Mouse (Mus musculus) liver, embryonic 12.5 days (tissue): ENCODE results near the gene Nodal. TPM values are rescaled to one million over a fixed set of nuclear protein-coding genes. Genes with fewer than 3 reads are reported as not detected.
"Not testable (repeated sequence)": the region's sequence is repeated elsewhere in the genome, so short reads cannot be mapped to it uniquely, and the experiment has no call there.

Experiments used
- ATAC-seq: fragments of 200-750 bp; cut with Nextera tagmentation; 2 replicates; pipeline ENCODE4 v1.8.0; 2017; ENCODE audit warnings: moderate number of reproducible peaks, mild to moderate bottlenecking, moderate library complexity
- H3K27ac ChIP-seq: fragments of 300-500 bp; sonication (generic); 2 replicates; pipeline ENCODE4 v1.5.1; 2016; ENCODE audit warnings: mild to moderate bottlenecking
- H3K27me3 ChIP-seq: fragments of 300-500 bp; sonication (generic); replicated peaks from 2 replicates; pipeline ENCODE4 v1.6.1; 2016; ENCODE audit warnings: mild to moderate bottlenecking, moderate library complexity
- H3K36me3 ChIP-seq: fragments of 300-500 bp; sonication (generic); 2 replicates; pipeline ENCODE4 v1.6.1; 2016; ENCODE audit warnings: mild to moderate bottlenecking, moderate library complexity
- H3K4me1 ChIP-seq: fragments of 300-500 bp; sonication (generic); 2 replicates; pipeline ENCODE4 v1.6.1; 2016
- H3K4me2 ChIP-seq: fragments of 300-500 bp; sonication (generic); 2 replicates; pipeline ENCODE4 v1.6.1; 2016; ENCODE audit warnings: mild to moderate bottlenecking, moderate library complexity
- H3K4me3 ChIP-seq: fragments of 300-500 bp; sonication (generic); 2 replicates; pipeline ENCODE4 v1.5.1; 2016; ENCODE audit warnings: mild to moderate bottlenecking, moderate library complexity
- H3K9ac ChIP-seq: fragments of 300-500 bp; sonication (generic); 2 replicates; pipeline ENCODE4 v1.6.1; 2016; ENCODE audit warnings: mild to moderate bottlenecking, moderate library complexity
- H3K9me3 ChIP-seq: fragments of 300-500 bp; sonication (generic); replicated peaks from 2 replicates; pipeline ENCODE4 v1.6.1; 2016; ENCODE audit warnings: mild to moderate bottlenecking, moderate library complexity
- WGBS: fragments of 180-500 bp; shearing (Covaris S2); methylation state at CpG from one replicate; pipeline ENCODE4 v1.1.7; 2016; ENCODE audit not compliant: insufficient replicate concordance; 5-methylcytosine and 5-hydroxymethylcytosine counted together
- polyA plus RNA-seq: library from polyadenylated mRNA; unstranded; fragments of >200 nt; fragmentation: Nextera tagmentation; extraction: Ambion mirVana; gene quantifications from 2 replicates; pipeline ENCODE4 v1.2.1, GENCODE M21; 2016

Nodal gene
- polyA plus RNA-seq, 1 experiment from 2014 or later, result 0.31 TPM

- H3K4me1 ChIP-seq, result peaks cover 67% of the 10 kb centered on the region
- H3K9me3 ChIP-seq, result no peaks in the 10 kb centered on the region
- H3K27ac ChIP-seq, result 0 out of 2 replicates have a peak overlapping the region, but pooled peaks have one; percentile 20
- H3K4me2 ChIP-seq, result no peak overlapping the region
- H3K4me3 ChIP-seq, result no peak overlapping the region
- no peak for ATAC-seq
- H3K27me3 ChIP-seq, result no peaks in the 10 kb centered on the region
- peaks cover 85% of the 10 kb centered on the region for H3K36me3 ChIP-seq
- WGBS, result 61% methylated on average over 6 of the region's 6 CpGs
- H3K9ac ChIP-seq, result no peak overlapping the region
These were observed 25.7 kb downstream of the Nodal start for GRCm38 (mm10) chr10:61443456-61443855.

GRCm38 (mm10) chr10:61443876-61444275 lies 26.1 kb downstream of the Nodal start:
- no peak overlapping the region for H3K9ac ChIP-seq
- 0 out of 2 replicates have a peak overlapping the region, but pooled peaks have one; percentile 20 for H3K27ac ChIP-seq
- WGBS, result 69% methylated on average over 1 of the region's 1 CpGs
- no peak overlapping the region for H3K4me3 ChIP-seq
- no peak for ATAC-seq
- no peaks in the 10 kb centered on the region for H3K27me3 ChIP-seq
- H3K4me1 ChIP-seq, result peaks cover 71% of the 10 kb centered on the region
- peaks cover 85% of the 10 kb centered on the region for H3K36me3 ChIP-seq
- no peak overlapping the region for H3K4me2 ChIP-seq
- no peaks in the 10 kb centered on the region for H3K9me3 ChIP-seq

- 82% methylated on average over 3 of the region's 3 CpGs for WGBS
- ATAC-seq, result no peak
- peaks cover 83% of the 10 kb centered on the region for H3K4me1 ChIP-seq
- H3K9ac ChIP-seq, result 0 out of 2 replicates have a peak overlapping the region, but pooled peaks have one; percentile 22
- H3K4me3 ChIP-seq, result no peak overlapping the region
- H3K36me3 ChIP-seq, result peaks cover 88% of the 10 kb centered on the region
- no peaks in the 10 kb centered on the region for H3K27me3 ChIP-seq
- H3K27ac ChIP-seq, result peak overlapping the region; percentile 18; the same call in 1 of the 2 replicates
- H3K9me3 ChIP-seq, result no peaks in the 10 kb centered on the region
- H3K4me2 ChIP-seq, result no peak overlapping the region
These were observed 27.2 kb downstream of the Nodal start for GRCm38 (mm10) chr10:61445016-61445415.

- H3K36me3 ChIP-seq, result peaks cover 71% of the 10 kb centered on the region
- 0 out of 2 replicates have a peak overlapping the region, but pooled peaks have one; percentile 5 for H3K4me2 ChIP-seq
- ATAC-seq, result no peak
- H3K9me3 ChIP-seq, result no peaks in the 10 kb centered on the region
- no peaks in the 10 kb centered on the region for H3K27me3 ChIP-seq
- no peak overlapping the region for H3K9ac ChIP-seq
- H3K27ac ChIP-seq, result no peak overlapping the region
- 76% methylated on average over 10 of the region's 10 CpGs for WGBS
- peaks cover 89% of the 10 kb centered on the region for H3K4me1 ChIP-seq
- no peak overlapping the region for H3K4me3 ChIP-seq
These were observed 30.0 kb downstream of the Nodal start for GRCm38 (mm10) chr10:61447581-61448353.

GRCm38 (mm10) chr10:61448834-61449233 lies 31.1 kb downstream of the Nodal start:
- peaks cover 84% of the 10 kb centered on the region for H3K4me1 ChIP-seq
- 0 out of 2 replicates have a peak overlapping the region, but pooled peaks have one; percentile 40 for H3K27ac ChIP-seq
- peaks cover 61% of the 10 kb centered on the region for H3K36me3 ChIP-seq
- peak overlapping the region; percentile 46 for H3K9ac ChIP-seq
- H3K4me2 ChIP-seq, result peak overlapping the region; percentile 75
- H3K27me3 ChIP-seq, result no peaks in the 10 kb centered on the region
- no peaks in the 10 kb centered on the region for H3K9me3 ChIP-seq
- no peak for ATAC-seq
- 36% methylated on average over 3 of the region's 3 CpGs for WGBS
- H3K4me3 ChIP-seq, result no peak overlapping the region

GRCm38 (mm10) chr10:61451463-61451930 lies 33.7 kb downstream of the Nodal start:
- Histone ChIP-seq H3K4me3 (peak overlapping the region; percentile 78), H3K9me3 (no peaks in the 10 kb centered on the region), H3K4me1 (peaks cover 57% of the 10 kb centered on the region), H3K27me3 (no peaks in the 10 kb centered on the region), H3K27ac (peak overlapping the region; percentile 92), H3K36me3 (peaks cover 43% of the 10 kb centered on the region), H3K4me2 (peak overlapping the region; percentile 75), H3K9ac (peak overlapping the region; percentile 87)
- ATAC-seq, result peak; percentile 33
- WGBS, result 1% methylated on average over 8 of the region's 8 CpGs

GRCm38 (mm10) chr10:61451931-61452617 lies 34.3 kb downstream of the Nodal start:
- peak; percentile 48 for ATAC-seq
- H3K27me3 ChIP-seq, result no peaks in the 10 kb centered on the region
- peak overlapping the region; percentile 87 for H3K9ac ChIP-seq
- WGBS, result under 1% methylated on average over 60 of the region's 62 CpGs
- H3K9me3 ChIP-seq, result no peaks in the 10 kb centered on the region
- peak overlapping the region; percentile 75 for H3K4me2 ChIP-seq
- H3K4me3 ChIP-seq, result peak overlapping the region; percentile 78
- peaks cover 37% of the 10 kb centered on the region for H3K36me3 ChIP-seq
- H3K4me1 ChIP-seq, result peaks cover 52% of the 10 kb centered on the region
- H3K27ac ChIP-seq, result peak overlapping the region; percentile 92

- Histone ChIP-seq H3K9ac (peak within 1 kb of the TSS; percentile 87), H3K27ac (peak within 1 kb of the TSS; percentile 92), H3K4me2 (peak within 1 kb of the TSS; percentile 75), H3K36me3 (peaks cover 31% of the 10 kb centered on the region), H3K4me1 (peaks cover 46% of the 10 kb centered on the region), H3K9me3 (no peaks in the 10 kb centered on the region), H3K4me3 (peak within 1 kb of the TSS; percentile 78), H3K27me3 (no peaks in the 10 kb centered on the region)
- peak; percentile 96 for ATAC-seq
- under 1% methylated on average over 36 of the region's 36 CpGs for WGBS
These were observed 34.9 kb downstream of the Nodal start, which contains the start of gene Eif4ebp2 for GRCm38 (mm10) chr10:61452645-61453044. Gene Eif4ebp2 (minus strand): TSS chr10:61452661.

GRCm38 (mm10) chr10:61453171-61453570 lies 35.4 kb downstream of the Nodal start:
- Histone ChIP-seq H3K4me1 (peaks cover 41% of the 10 kb centered on the region), H3K27ac (peak overlapping the region; percentile 60; the same call in 1 of the 2 replicates), H3K4me2 (peak overlapping the region; percentile 75), H3K36me3 (peaks cover 26% of the 10 kb centered on the region), H3K4me3 (peak overlapping the region; percentile 78)
- not testable (repeated sequence) for H3K9ac ChIP-seq, H3K27me3 ChIP-seq, ATAC-seq, H3K9me3 ChIP-seq
- WGBS, result 50% methylated on average over 3 of the region's 3 CpGs

GRCm38 (mm10) chr10:61457182-61457581 lies 39.4 kb downstream of the Nodal start:
- Histone ChIP-seq H3K4me1 (peaks cover 13% of the 10 kb centered on the region), H3K27me3 (no peaks in the 10 kb centered on the region), H3K4me3 (no peak overlapping the region), H3K27ac (no peak overlapping the region), H3K4me2 (no peak overlapping the region), H3K36me3 (no peaks in the 10 kb centered on the region), H3K9ac (no peak overlapping the region), H3K9me3 (no peaks in the 10 kb centered on the region)
- no peak for ATAC-seq
- 65% methylated on average over 3 of the region's 3 CpGs for WGBS

- Histone ChIP-seq H3K9ac (no peak overlapping the region), H3K4me2 (no peak overlapping the region), H3K4me3 (no peak overlapping the region), H3K9me3 (no peaks in the 10 kb centered on the region), H3K4me1 (peaks cover 43% of the 10 kb centered on the region), H3K36me3 (no peaks in the 10 kb centered on the region), H3K27me3 (0 out of 2 replicates have a peak, but pooled peaks cover 3% of the 10 kb centered on the region), H3K27ac (peak overlapping the region; percentile 53; the same call in 1 of the 2 replicates)
- WGBS, result 50% methylated on average over 4 of the region's 4 CpGs
- peak; percentile 83 for ATAC-seq
These were observed 47.2 kb downstream of the Nodal start for GRCm38 (mm10) chr10:61465009-61465408.

- Histone ChIP-seq H3K9ac (no peak overlapping the region), H3K27ac (no peak overlapping the region), H3K4me1 (peaks cover 36% of the 10 kb centered on the region), H3K9me3 (no peaks in the 10 kb centered on the region), H3K36me3 (no peaks in the 10 kb centered on the region), H3K27me3 (0 out of 2 replicates have a peak, but pooled peaks cover 3% of the 10 kb centered on the region), H3K4me2 (peak overlapping the region; percentile 16), H3K4me3 (no peak overlapping the region)
- 40% methylated on average over 8 of the region's 8 CpGs for WGBS
- ATAC-seq, result no peak
These were observed 48.5 kb downstream of the Nodal start for GRCm38 (mm10) chr10:61466242-61466641.
